Mouse (Mus musculus): Measurements from ENCODE around the gene Zfp46.

The Zfp46 gene

GRCm38 (mm10) chr4:136284455-136284854 lies at the start of gene Zfp46:
Gene Zfp46, plus strand, starts transcription at chr4:136284683.
- peak; percentile 23 for DNase-seq (ENCODE audit: low read depth)

GRCm38 (mm10) chr4:136238669-136239068 lies 45.8 kb upstream of the Zfp46 start:
- no peak for DNase-seq (ENCODE audit: low read depth)

- no peak for DNase-seq (ENCODE audit: low read depth)
Observed at GRCm38 (mm10) chr4:136239111-136239510, 45.4 kb upstream of the Zfp46 start.

- peak; percentile 85 for DNase-seq (ENCODE audit: low read depth)
Observed at GRCm38 (mm10) chr4:136239622-136240021, 44.9 kb upstream of the Zfp46 start.

GRCm38 (mm10) chr4:136240123-136240522 lies 44.4 kb upstream of the Zfp46 start:
- no peak for DNase-seq (ENCODE audit: low read depth)

GRCm38 (mm10) chr4:136240955-136241354 lies 43.5 kb upstream of the Zfp46 start:
- DNase-seq (ENCODE audit: low read depth) = no peak

- DNase-seq (ENCODE audit: low read depth) = peak; percentile 60
Observed at GRCm38 (mm10) chr4:136242065-136242703, 42.3 kb upstream of the Zfp46 start.

- no peak for DNase-seq (ENCODE audit: low read depth)
Observed at GRCm38 (mm10) chr4:136242728-136243127, 41.8 kb upstream of the Zfp46 start.

- DNase-seq (ENCODE audit: low read depth) = no peak
Observed at GRCm38 (mm10) chr4:136244208-136244607, 40.3 kb upstream of the Zfp46 start.

GRCm38 (mm10) chr4:136245681-136246080 lies 38.8 kb upstream of the Zfp46 start:
- DNase-seq (ENCODE audit: low read depth) = no peak

- no peak for DNase-seq (ENCODE audit: low read depth)
Observed at GRCm38 (mm10) chr4:136246568-136246969, 37.9 kb upstream of the Zfp46 start.

GRCm38 (mm10) chr4:136247386-136247728 lies 37.1 kb upstream of the Zfp46 start:
- no peak for DNase-seq (ENCODE audit: low read depth)

GRCm38 (mm10) chr4:136247729-136248463 lies 36.6 kb upstream of the Zfp46 start, which contains the start of gene Tcea3:
Gene Tcea3, plus strand, starts transcription at chr4:136247729.
- DNase-seq (ENCODE audit: low read depth) = no peak

- DNase-seq (ENCODE audit: low read depth) = peak; percentile 35
Observed at GRCm38 (mm10) chr4:136248464-136249331, 35.8 kb upstream of the Zfp46 start.

GRCm38 (mm10) chr4:136249332-136249647 lies 35.2 kb upstream of the Zfp46 start:
- no peak for DNase-seq (ENCODE audit: low read depth)

GRCm38 (mm10) chr4:136249780-136250179 lies 34.7 kb upstream of the Zfp46 start:
- DNase-seq (ENCODE audit: low read depth) = no peak

- DNase-seq (ENCODE audit: low read depth) = no peak
Observed at GRCm38 (mm10) chr4:136255919-136256318, 28.6 kb upstream of the Zfp46 start.

GRCm38 (mm10) chr4:136256696-136257095 lies 27.8 kb upstream of the Zfp46 start:
- no peak for DNase-seq (ENCODE audit: low read depth)

GRCm38 (mm10) chr4:136259916-136260315 lies 24.6 kb upstream of the Zfp46 start:
- no peak for DNase-seq (ENCODE audit: low read depth)

- DNase-seq (ENCODE audit: low read depth) = peak; percentile 88
Observed at GRCm38 (mm10) chr4:136260491-136261180, 23.8 kb upstream of the Zfp46 start.

GRCm38 (mm10) chr4:136261912-136262311 lies 22.6 kb upstream of the Zfp46 start:
- DNase-seq (ENCODE audit: low read depth) = no peak

GRCm38 (mm10) chr4:136263555-136263954 lies 20.9 kb upstream of the Zfp46 start:
- DNase-seq (ENCODE audit: low read depth) = no peak

Data from induced T-regulatory cell, adult 2 months (primary cell).